In the genomic region with DNA sequence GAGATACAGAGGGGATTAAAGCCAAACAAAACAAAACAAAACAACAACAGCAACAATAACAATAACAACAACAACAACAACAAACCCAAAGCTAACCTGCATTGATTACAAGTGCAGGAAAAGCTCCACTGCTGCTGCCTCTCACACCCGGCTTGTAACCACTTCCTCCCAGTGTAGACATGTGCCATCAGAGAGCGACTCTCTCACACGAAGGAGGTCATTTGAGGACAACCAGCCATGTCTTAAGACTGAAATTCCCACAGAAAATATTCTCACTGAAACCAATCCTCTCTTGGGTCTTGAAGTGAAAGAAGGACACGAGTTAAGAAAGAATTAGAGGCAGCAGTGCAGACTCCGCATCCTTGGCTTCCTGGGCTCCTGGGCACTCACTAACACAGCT, we compare ENCODE assay signal across 18 mouse cellular contexts.
A peak's percentile ranks its signal among the peaks of the same experiment; 100 is the strongest.
DNase-seq lines count a peak whose midpoint lies in the region; ATAC-seq lines count a peak whose summit lies in the region.
"Had no signal": no experiment of that assay in that cellular context is flagged by ENCODE, and none has a peak within 500 bp of the region (broad histone marks: within the 10 kb centered on the region; RNA-seq: fewer than 3 reads in every experiment).

No protein-coding gene starts in this region.

- WGBS in heart, embryonic 11.5 days (ENCODE audit: insufficient replicate concordance), result 83% methylated on average over 5 of the region's 5 CpGs

- no peaks in the 10 kb centered on the region for H3K9me3 ChIP-seq in heart, embryonic 11.5 days (replicated peaks; ENCODE audit: control insufficient read depth, low read length)
- H3K9me3 ChIP-seq: neural tube, embryonic 13.5 days had no signal

- H3K4me3 ChIP-seq in heart, embryonic 11.5 days (ENCODE audit: low read depth, low read length), result no peak overlapping the region
- H3K4me3 ChIP-seq: erythroblast, embryonic 14.5 days; neural tube, embryonic 13.5 days had no signal

- ATAC-seq in heart, embryonic 11.5 days (replicated peaks; ENCODE audit: insufficient number of reproducible peaks, low FRiP score, low TSS enrichment), result no peak
- ATAC-seq in activated CD4-positive, CD25-positive, alpha-beta regulatory T cell, adult 4 months, result peak; percentile 79
- ATAC-seq: forebrain, embryonic 16.5 days; liver, postnatal 0 days; midbrain, embryonic 16.5 days had no signal

- no peak overlapping the region for H3K27ac ChIP-seq in heart, embryonic 11.5 days (ENCODE audit: low read depth, low read length)
- H3K27ac ChIP-seq: macrophage; neural tube, embryonic 13.5 days had no signal

- H3K27me3 ChIP-seq in heart, embryonic 11.5 days (ENCODE audit: control insufficient read depth, insufficient read depth, low read length), result no peaks in the 10 kb centered on the region
- H3K27me3 ChIP-seq: neural tube, embryonic 13.5 days had no signal

- peak; percentile 25 to 34 for DNase-seq in heart, adult 9 months (ENCODE audit: low spot score in 2 of 2)
- peak; percentile 69 for DNase-seq in naive thymus-derived CD4-positive, alpha-beta T cell, adult 2 months (ENCODE audit: low read depth)
- DNase-seq in thymus, postnatal 36 days, result peak; percentile 36 to 45
- DNase-seq in cerebellum, postnatal 25 days, result no peak
- DNase-seq in kidney, adult 18-20 months, result no peak
- DNase-seq: cerebellum, adult 18-20 months; gastrocnemius, postnatal 25 days; kidney, postnatal 4 days; layer of hippocampus, postnatal 36 days; liver, postnatal 0 days; retina, postnatal 1 day had no signal

- H3K4me1 ChIP-seq in heart, embryonic 11.5 days (ENCODE audit: control insufficient read depth, insufficient read depth, low read length), result no peaks in the 10 kb centered on the region
- H3K4me1 ChIP-seq: neural tube, embryonic 13.5 days had no signal

- H3K4me2 ChIP-seq in heart, embryonic 11.5 days, result no peak overlapping the region
- H3K4me2 ChIP-seq: neural tube, embryonic 13.5 days had no signal

- H3K9ac ChIP-seq in heart, embryonic 11.5 days (ENCODE audit: low read depth, low read length), result no peak overlapping the region
- H3K9ac ChIP-seq: liver, postnatal 0 days; neural tube, embryonic 13.5 days had no signal

- no peaks in the 10 kb centered on the region for H3K36me3 ChIP-seq in heart, embryonic 11.5 days (ENCODE audit: control insufficient read depth, insufficient read depth, low read length)
- H3K36me3 ChIP-seq: neural tube, embryonic 13.5 days had no signal

Comparison
In these comparisons a context has a peak if more than half of its experiments do, and no peak if none do; other contexts are left out.
1. DNase-seq: peak in heart, adult 9 months (2 of 2), naive thymus-derived CD4-positive, alpha-beta T cell, adult 2 months (single experiment) and thymus, postnatal 36 days (2 of 2); none in cerebellum, postnatal 25 days (0 of 2) and kidney, adult 18-20 months (single experiment).